Mouse (Mus musculus): ENCODE measurements around the gene Ube2j2.

DNA sequence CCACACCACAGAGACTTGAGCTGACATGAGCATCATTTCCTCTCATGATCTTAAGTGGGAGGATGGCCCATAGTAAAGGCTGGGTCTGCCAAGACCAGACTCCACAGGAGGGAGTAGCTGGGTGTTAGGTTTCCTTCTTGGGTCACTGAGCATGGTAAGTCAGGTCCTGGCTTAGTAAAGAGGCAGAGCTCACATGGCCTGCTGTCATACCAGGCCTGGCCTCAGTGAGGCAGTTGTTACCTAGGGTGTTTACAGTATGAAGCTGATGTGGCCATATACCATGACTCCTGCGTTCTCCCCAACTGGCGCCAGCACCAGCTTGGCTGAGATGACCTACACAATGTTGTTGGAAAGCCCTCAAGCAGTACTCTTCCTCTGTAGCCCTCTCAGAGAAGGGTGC, 29.6 kb downstream of the Ube2j2 start:
- TF ChIP-seq CTCF (IDR thresholded peaks at IDR 0.05; ENCODE audit: insufficient read depth, low read depth, low read length) (no peak), POLR2A (IDR thresholded peaks at IDR 0.05; ENCODE audit: insufficient read depth, low read depth, low read length) (no peak)
